10 mouse cellular contexts compared by ENCODE assay signal in genomic region chr2:66041203-66041916, GRCm38 (mm10).
DNase-seq lines count a peak whose midpoint lies in the region; ATAC-seq and TF ChIP-seq lines count a peak whose summit lies in the region.
"Had no signal": no experiment of that assay in that cellular context is flagged by ENCODE, and none has a peak within 500 bp of the region (broad histone marks: within the 10 kb centered on the region; RNA-seq: fewer than 3 reads in every experiment).

No protein-coding gene starts in this region.

- DNase-seq in testis, postnatal 14 days (ENCODE audit: low spot score): no peak
- peak; percentile 83 for DNase-seq in forebrain, embryonic 14.5 days (ENCODE audit: low spot score)
- no peak for DNase-seq in midbrain, embryonic 10.5 days (ENCODE audit: low spot score)
- no peak for DNase-seq in adipocyte (ENCODE audit: low spot score)
- DNase-seq in gastrocnemius, postnatal 36 days: no peak
- DNase-seq in gastrocnemius, adult 2 months: no peak
- DNase-seq in lung, postnatal 25 days (ENCODE audit: low spot score): no peak

- H3K27ac ChIP-seq in testis, adult 2 months (ENCODE audit: control insufficient read depth, insufficient read depth, low read depth, low read length): no peak overlapping the region
- peak overlapping the region; percentile 78 for H3K27ac ChIP-seq in forebrain, embryonic 14.5 days (ENCODE audit: low read depth, low read length)
- H3K27ac ChIP-seq in midbrain, embryonic 10.5 days (replicated peaks): peak overlapping the region; percentile 64
- H3K27ac ChIP-seq in gastrocnemius, adult 2 months: no peak overlapping the region
- H3K27ac ChIP-seq: kidney, postnatal 0 days; lung, embryonic 15.5 days had no signal

- H3K9ac ChIP-seq in forebrain, embryonic 14.5 days (ENCODE audit: low read length): no peak overlapping the region; the same call in 1 of the 2 replicates
- H3K9ac ChIP-seq: lung, embryonic 15.5 days had no signal

- no peaks in the 10 kb centered on the region for H3K9me3 ChIP-seq in forebrain, embryonic 14.5 days (replicated peaks; ENCODE audit: control insufficient read depth, low read length)
- H3K9me3 ChIP-seq in midbrain, embryonic 10.5 days (replicated peaks): no peaks in the 10 kb centered on the region
- H3K9me3 ChIP-seq: lung, embryonic 15.5 days had no signal

- H3K4me2 ChIP-seq in forebrain, embryonic 14.5 days (ENCODE audit: low read length): peak overlapping the region; percentile 43
- H3K4me2 ChIP-seq: lung, embryonic 15.5 days had no signal

- WGBS in forebrain, embryonic 14.5 days: 19% methylated on average over 21 of the region's 21 CpGs
- 68% methylated on average over 21 of the region's 21 CpGs for WGBS in midbrain, embryonic 10.5 days

- TF ChIP-seq CTCF in testis, adult 2 months (IDR thresholded peaks at IDR 0.05; ENCODE audit: control insufficient read depth, insufficient read depth, insufficient replicate concordance, low read depth, low read length): no peak
- TF ChIP-seq CTCF in gastrocnemius, adult 2 months (IDR thresholded peaks at IDR 0.05): no peak

- peak overlapping the region; percentile 32 for H3K4me3 ChIP-seq in testis, adult 2 months (ENCODE audit: control insufficient read depth, low read depth, low read length)
- H3K4me3 ChIP-seq in forebrain, embryonic 14.5 days (ENCODE audit: low read depth, low read length): peak overlapping the region; percentile 10; the same call in 1 of the 2 replicates
- H3K4me3 ChIP-seq in midbrain, embryonic 10.5 days: no peak overlapping the region
- H3K4me3 ChIP-seq in gastrocnemius, adult 2 months: no peak overlapping the region
- H3K4me3 ChIP-seq: lung, embryonic 15.5 days had no signal

- TF ChIP-seq POLR2A in testis, adult 2 months (IDR thresholded peaks at IDR 0.05; ENCODE audit: control insufficient read depth, low read depth, low read length): no peak

- peaks cover 9% of the 10 kb centered on the region for H3K4me1 ChIP-seq in testis, adult 2 months (ENCODE audit: control insufficient read depth, insufficient read depth, low read length)
- peaks cover 21% of the 10 kb centered on the region for H3K4me1 ChIP-seq in forebrain, embryonic 14.5 days (ENCODE audit: control insufficient read depth, insufficient read depth, low read length)
- H3K4me1 ChIP-seq in midbrain, embryonic 10.5 days: peaks cover 34% of the 10 kb centered on the region
- H3K4me1 ChIP-seq: lung, embryonic 15.5 days had no signal

- peak; percentile 63 for ATAC-seq in forebrain, embryonic 14.5 days

- intact Hi-C loops in gastrocnemius, postnatal 36 days (cut with DNase I): loop anchor here (10.0 kb wide), 1 partner anchor 247 kb away; no protein-coding TSS in a partner anchor
- intact Hi-C loops in gastrocnemius, adult 2 months (cut with DNase I): no loop called here

- no peaks in the 10 kb centered on the region for H3K27me3 ChIP-seq in testis, adult 2 months (ENCODE audit: control insufficient read depth, insufficient read depth, low read length)
- H3K27me3 ChIP-seq in forebrain, embryonic 14.5 days (replicated peaks; ENCODE audit: control insufficient read depth, insufficient read depth, low read length): peaks cover 7% of the 10 kb centered on the region; the same call in 1 of the 2 replicates
- peaks cover 12% of the 10 kb centered on the region for H3K27me3 ChIP-seq in midbrain, embryonic 10.5 days (ENCODE audit: low read depth, poor library complexity, severe bottlenecking)
- H3K27me3 ChIP-seq: lung, embryonic 15.5 days had no signal

- H3K36me3 ChIP-seq in testis, adult 2 months (ENCODE audit: control insufficient read depth, insufficient read depth, low read length): no peaks in the 10 kb centered on the region
- no peaks in the 10 kb centered on the region for H3K36me3 ChIP-seq in forebrain, embryonic 14.5 days (ENCODE audit: control insufficient read depth, insufficient read depth, low read length)
- no peaks in the 10 kb centered on the region for H3K36me3 ChIP-seq in midbrain, embryonic 10.5 days
- H3K36me3 ChIP-seq: lung, embryonic 15.5 days had no signal

Comparison
In these comparisons a context has a peak if more than half of its experiments do, and no peak if none do; other contexts are left out.
1. H3K27ac ChIP-seq: peak in forebrain, embryonic 14.5 days (single experiment) and midbrain, embryonic 10.5 days (single experiment); none in testis, adult 2 months (single experiment) and gastrocnemius, adult 2 months (single experiment).
2. H3K4me3 ChIP-seq: peak in testis, adult 2 months (single experiment) and forebrain, embryonic 14.5 days (single experiment); none in midbrain, embryonic 10.5 days (single experiment) and gastrocnemius, adult 2 months (single experiment).